Comparison of ENCODE assay signal across 9 mouse cellular contexts in the genomic region with DNA sequence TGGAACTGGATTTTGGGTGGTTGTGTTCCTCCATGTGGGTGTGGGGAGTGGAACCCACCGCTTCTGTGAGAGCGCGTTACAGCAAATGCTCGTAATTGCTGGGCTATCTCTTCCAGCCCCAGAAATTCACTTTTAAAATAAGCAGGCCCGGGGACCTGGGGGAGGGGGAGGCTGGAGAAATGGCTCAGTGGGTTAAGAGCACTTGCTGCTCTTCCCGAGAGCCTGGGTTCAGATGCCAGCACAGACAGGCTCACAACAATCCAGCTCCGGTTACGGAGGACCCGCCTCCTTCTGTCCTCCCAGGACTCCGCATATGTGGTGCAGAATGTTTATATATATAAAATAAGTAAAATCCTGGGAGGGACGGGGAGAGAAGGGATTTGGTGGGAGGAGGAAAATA. TPM values are rescaled to one million over a fixed set of nuclear protein-coding genes. Genes with fewer than 3 reads are reported as not detected.
A peak's percentile ranks its signal among the peaks of the same experiment; 100 is the strongest.
DNase-seq lines count a peak whose midpoint lies in the region; ATAC-seq and TF ChIP-seq lines count a peak whose summit lies in the region.
"Had no signal": no experiment of that assay in that cellular context is flagged by ENCODE, and none has a peak within 500 bp of the region (broad histone marks: within the 10 kb centered on the region; RNA-seq: fewer than 3 reads in every experiment).

No protein-coding gene starts in this region.

- H3K9me3 ChIP-seq in heart, embryonic 15.5 days (replicated peaks): no peaks in the 10 kb centered on the region
- H3K9me3 ChIP-seq in hindbrain, postnatal 0 days (ENCODE audit: low read length): no peaks in the 10 kb centered on the region
- no peaks in the 10 kb centered on the region for H3K9me3 ChIP-seq in midbrain, embryonic 16.5 days (replicated peaks; ENCODE audit: control insufficient read depth, low read length, poor library complexity, severe bottlenecking)

- intact Hi-C loops in heart, postnatal 36 days (cut with DNase I): no loop called here
- intact Hi-C loops in left cerebral cortex, postnatal 14 days (cut with DNase I): no loop called here

- no peak for ATAC-seq in heart, embryonic 15.5 days (replicated peaks; ENCODE audit: insufficient number of reproducible peaks, insufficient read depth, low FRiP score, low read depth)
- no peak for ATAC-seq in hindbrain, postnatal 0 days
- ATAC-seq in midbrain, embryonic 16.5 days: no peak

- 23% methylated on average over 11 of the region's 11 CpGs for WGBS in heart, embryonic 15.5 days
- 31% methylated on average over 11 of the region's 11 CpGs for WGBS in hindbrain, postnatal 0 days
- WGBS in midbrain, embryonic 16.5 days: 17% methylated on average over 11 of the region's 11 CpGs

- peak overlapping the region; percentile 95; the same call in 1 of the 2 replicates for H3K27ac ChIP-seq in heart, embryonic 15.5 days
- no peak overlapping the region for H3K27ac ChIP-seq in hindbrain, postnatal 0 days
- 0 out of 2 replicates have a peak overlapping the region, but pooled peaks have one; percentile 70 for H3K27ac ChIP-seq in midbrain, embryonic 16.5 days (ENCODE audit: low read length)

- H3K4me3 ChIP-seq in heart, embryonic 15.5 days: peak overlapping the region; percentile 73
- no peak overlapping the region for H3K4me3 ChIP-seq in hindbrain, postnatal 0 days (ENCODE audit: low read length)
- no peak overlapping the region for H3K4me3 ChIP-seq in midbrain, embryonic 16.5 days (ENCODE audit: low read depth, low read length)

- H3K36me3 ChIP-seq in heart, embryonic 15.5 days: peaks cover 20% of the 10 kb centered on the region
- H3K36me3 ChIP-seq in hindbrain, postnatal 0 days (ENCODE audit: insufficient read depth, low read length): no peaks in the 10 kb centered on the region
- H3K36me3 ChIP-seq in midbrain, embryonic 16.5 days (ENCODE audit: control insufficient read depth, insufficient read depth, low read length): no peaks in the 10 kb centered on the region

- no peak for TF ChIP-seq CTCF in hindbrain, postnatal 0 days (IDR thresholded peaks at IDR 0.05; ENCODE audit: low read depth)

- no peak for DNase-seq in heart, postnatal 36 days
- DNase-seq in embryo, embryonic 9.5 days (ENCODE audit: extremely low spot score): peak; percentile 36
- no peak for DNase-seq in hindbrain, postnatal 0 days (ENCODE audit: low spot score)
- no peak for DNase-seq in urinary bladder, postnatal 36 days (ENCODE audit: low spot score in 2 of 2)
- DNase-seq in frontal cortex, postnatal 10 days (ENCODE audit: low spot score in 2 of 2): no peak
- no peak for DNase-seq in left cerebral cortex, postnatal 14 days (ENCODE audit: low spot score in 2 of 2)
- DNase-seq: cerebellum, adult 11 months had no signal

- no peaks in the 10 kb centered on the region for H3K27me3 ChIP-seq in heart, embryonic 15.5 days
- no peaks in the 10 kb centered on the region for H3K27me3 ChIP-seq in hindbrain, postnatal 0 days (ENCODE audit: insufficient read depth, low read length)
- H3K27me3 ChIP-seq in midbrain, embryonic 16.5 days (ENCODE audit: control insufficient read depth, insufficient read depth, low read depth, low read length): peaks cover 10% of the 10 kb centered on the region; the same call in 1 of the 2 replicates

- peak overlapping the region; percentile 95 for H3K9ac ChIP-seq in heart, embryonic 15.5 days
- peak overlapping the region; percentile 19; the same call in 1 of the 2 replicates for H3K9ac ChIP-seq in hindbrain, postnatal 0 days (replicated peaks; ENCODE audit: low read length)
- no peak overlapping the region for H3K9ac ChIP-seq in midbrain, embryonic 16.5 days (ENCODE audit: low read depth, low read length)

- peaks cover 65% of the 10 kb centered on the region for H3K4me1 ChIP-seq in heart, embryonic 15.5 days (replicated peaks)
- H3K4me1 ChIP-seq in hindbrain, postnatal 0 days (ENCODE audit: insufficient read depth, low read length): peaks cover 19% of the 10 kb centered on the region; the same call in 1 of the 2 replicates
- peaks cover 27% of the 10 kb centered on the region for H3K4me1 ChIP-seq in midbrain, embryonic 16.5 days (ENCODE audit: control insufficient read depth, insufficient read depth, low read length)

- H3K4me2 ChIP-seq in heart, embryonic 15.5 days: peak overlapping the region; percentile 86
- H3K4me2 ChIP-seq in hindbrain, postnatal 0 days (ENCODE audit: low read depth, low read length): peak overlapping the region; percentile 77
- H3K4me2 ChIP-seq in midbrain, embryonic 16.5 days (ENCODE audit: low read length): peak overlapping the region; percentile 10; the same call in 1 of the 2 replicates

RNA-seq across cellular contexts. Expression of gene Tgif2, which starts 2.9 kb away (rescaled TPM):
- polyA plus RNA-seq in heart, embryonic 15.5 days (2015; fragmentation: Nextera tagmentation; extraction: Ambion mirVana): 23.6 and 34.1 TPM in 2 replicates
- total RNA-seq in heart, postnatal 36 days (2021): under 1 TPM; 0.51 to 0.72 TPM
- 18.2 and 26.6 TPM in 2 replicates for total RNA-seq in hindbrain, postnatal 0 days (2014; rRNA removed)
- polyA plus RNA-seq in hindbrain, postnatal 0 days (2015; fragmentation: Nextera tagmentation; extraction: Ambion mirVana): 12.6 and 14.4 TPM in 2 replicates
- polyA plus RNA-seq in midbrain, embryonic 16.5 days (2015; fragmentation: Nextera tagmentation; extraction: Ambion mirVana): 12.5 and 14.1 TPM in 2 replicates
- total RNA-seq in left cerebral cortex, postnatal 14 days (2021): 1 to 10 TPM in 1 of 2 experiments, under 1 TPM in 1; 0.88 to 1.5 TPM

RNA-seq across cellular contexts. Expression of gene 4930518I15Rik, which starts 15.0 kb away (rescaled TPM):
- polyA plus RNA-seq in heart, embryonic 15.5 days (2015; fragmentation: Nextera tagmentation; extraction: Ambion mirVana): 4.8 and 5.7 TPM in 2 replicates
- total RNA-seq in heart, postnatal 36 days (2021): 1 to 10 TPM in 1 of 2 experiments, under 1 TPM in 1; 0.65 to 1.1 TPM
- 1.7 and 4.4 TPM in 2 replicates for total RNA-seq in hindbrain, postnatal 0 days (2014; rRNA removed)
- 3.6 and 3.8 TPM in 2 replicates for polyA plus RNA-seq in hindbrain, postnatal 0 days (2015; fragmentation: Nextera tagmentation; extraction: Ambion mirVana)
- polyA plus RNA-seq in midbrain, embryonic 16.5 days (2015; fragmentation: Nextera tagmentation; extraction: Ambion mirVana): 9.2 and 10.2 TPM in 2 replicates
- 1 to 10 TPM; 1.3 to 1.9 TPM for total RNA-seq in left cerebral cortex, postnatal 14 days (2021)

RNA-seq across cellular contexts. Expression of gene Rab5if, which starts 20.2 kb away (rescaled TPM):
- 152 and 164 TPM in 2 replicates for polyA plus RNA-seq in heart, embryonic 15.5 days (2015; fragmentation: Nextera tagmentation; extraction: Ambion mirVana)
- total RNA-seq in heart, postnatal 36 days (2021): 100 to 1,000 TPM; 114 to 123 TPM
- 131 and 135 TPM in 2 replicates for total RNA-seq in hindbrain, postnatal 0 days (2014; rRNA removed)
- polyA plus RNA-seq in hindbrain, postnatal 0 days (2015; fragmentation: Nextera tagmentation; extraction: Ambion mirVana): 158 and 160 TPM in 2 replicates
- 139 and 147 TPM in 2 replicates for polyA plus RNA-seq in midbrain, embryonic 16.5 days (2015; fragmentation: Nextera tagmentation; extraction: Ambion mirVana)
- total RNA-seq in left cerebral cortex, postnatal 14 days (2021): 100 to 1,000 TPM; 113 to 125 TPM

RNA-seq across cellular contexts. Expression of gene Sla2, which starts 44.3 kb away (rescaled TPM):
- polyA plus RNA-seq in heart, embryonic 15.5 days (2015; fragmentation: Nextera tagmentation; extraction: Ambion mirVana): 0.58 and 4.4 TPM in 2 replicates
- not detected for total RNA-seq in heart, postnatal 36 days (2021)
- total RNA-seq in hindbrain, postnatal 0 days (2014; rRNA removed): 0.68 TPM in 1 of 2 replicates, not detected in the other
- polyA plus RNA-seq in hindbrain, postnatal 0 days (2015; fragmentation: Nextera tagmentation; extraction: Ambion mirVana): 0.13 and 0.15 TPM in 2 replicates
- 0.20 TPM in 1 of 2 replicates, not detected in the other for polyA plus RNA-seq in midbrain, embryonic 16.5 days (2015; fragmentation: Nextera tagmentation; extraction: Ambion mirVana)
- under 1 TPM; 0.18 to 0.21 TPM for total RNA-seq in left cerebral cortex, postnatal 14 days (2021)

Comparison
In these comparisons a context has a peak if more than half of its experiments do, and no peak if none do; other contexts are left out.
1. H3K4me2 ChIP-seq: peak in every context shown above with its lines; median percentile 86 in heart, embryonic 15.5 days; 77 in hindbrain, postnatal 0 days; 10 in midbrain, embryonic 16.5 days.